Mouse (Mus musculus): ENCODE data around the gene Gm28360. TPM values are rescaled to one million over a fixed set of nuclear protein-coding genes. Genes with fewer than 3 reads are reported as not detected.
"Not testable (repeated sequence)": the region's sequence is repeated elsewhere in the genome, so short reads cannot be mapped to it uniquely, and the experiment has no call there.

Gene Gm28360
- polyA plus RNA-seq (2015; fragmentation: Nextera tagmentation; extraction: Ambion mirVana), result not detected in 2 replicates

DNA sequence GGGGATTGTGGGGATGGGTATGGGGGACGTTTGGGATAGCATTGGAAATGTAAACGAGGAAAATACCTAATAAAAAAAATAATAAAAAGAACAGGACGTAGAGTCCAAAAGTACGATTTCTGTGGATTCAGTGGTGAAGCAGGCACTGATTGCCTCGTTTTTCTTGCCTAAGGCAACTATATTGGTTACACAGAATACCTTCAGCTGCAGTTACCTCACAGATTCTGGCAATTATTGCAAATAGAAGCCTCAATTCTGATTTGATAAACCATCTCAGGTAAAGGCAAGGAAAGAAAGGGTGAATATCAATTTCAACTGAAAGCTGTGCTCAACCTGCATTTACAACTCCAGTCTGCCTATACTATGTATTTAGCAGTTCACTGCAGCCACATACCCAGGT, at the start of gene Gm28360:
Gm28360 (plus strand) TSS at position 301 of the 400 bp plus-strand sequence.
- H3K27me3 ChIP-seq (ENCODE audit: control insufficient read depth, insufficient read depth, low read length); H3K36me3 ChIP-seq (ENCODE audit: control insufficient read depth, insufficient read depth); H3K27ac ChIP-seq (ENCODE audit: low read length); H3K9ac ChIP-seq (ENCODE audit: low read length); H3K9me3 ChIP-seq (replicated peaks; ENCODE audit: control insufficient read depth, low read length); H3K4me2 ChIP-seq (ENCODE audit: low read depth, low read length); ATAC-seq (replicated peaks; ENCODE audit: extremely low read depth, insufficient read depth, low FRiP score); H3K4me3 ChIP-seq (ENCODE audit: low read length); H3K4me1 ChIP-seq (ENCODE audit: control insufficient read depth, insufficient read depth, low read length): not testable (repeated sequence)
- 52% methylated on average over 5 of the region's 5 CpGs for WGBS

DNA sequence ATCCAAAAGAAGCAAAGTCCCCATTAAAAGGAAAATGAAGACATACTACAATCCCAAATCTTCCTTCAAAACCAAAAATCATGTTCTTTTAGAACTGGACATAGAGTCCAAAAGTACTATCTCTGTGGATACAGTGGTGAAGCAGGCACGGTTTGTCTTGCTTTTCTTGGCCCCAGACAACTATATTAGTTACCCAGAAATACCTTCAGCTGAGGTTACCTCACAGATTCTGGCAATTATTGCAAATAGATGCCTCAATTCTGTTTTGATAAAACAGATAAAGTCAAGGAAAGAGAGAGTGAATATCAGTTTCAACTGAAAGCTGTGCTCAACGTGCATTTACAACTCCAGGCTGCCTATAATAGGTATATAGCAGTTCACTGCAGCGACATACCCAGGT, 49.0 kb upstream of the Gm28360 start, which contains the start of gene B020011L13Rik:
B020011L13Rik (plus strand) TSS at position 301 of the 400 bp plus-strand sequence.
- not testable (repeated sequence) for H3K36me3 ChIP-seq (ENCODE audit: control insufficient read depth, insufficient read depth); H3K9ac ChIP-seq (ENCODE audit: low read length); ATAC-seq (replicated peaks; ENCODE audit: extremely low read depth, insufficient read depth, low FRiP score); H3K27me3 ChIP-seq (ENCODE audit: control insufficient read depth, insufficient read depth, low read length); H3K27ac ChIP-seq (ENCODE audit: low read length); H3K9me3 ChIP-seq (replicated peaks; ENCODE audit: control insufficient read depth, low read length); H3K4me3 ChIP-seq (ENCODE audit: low read length); H3K4me1 ChIP-seq (ENCODE audit: control insufficient read depth, insufficient read depth, low read length); H3K4me2 ChIP-seq (ENCODE audit: low read depth, low read length)
- 60% methylated on average over 3 of the region's 3 CpGs for WGBS

DNA sequence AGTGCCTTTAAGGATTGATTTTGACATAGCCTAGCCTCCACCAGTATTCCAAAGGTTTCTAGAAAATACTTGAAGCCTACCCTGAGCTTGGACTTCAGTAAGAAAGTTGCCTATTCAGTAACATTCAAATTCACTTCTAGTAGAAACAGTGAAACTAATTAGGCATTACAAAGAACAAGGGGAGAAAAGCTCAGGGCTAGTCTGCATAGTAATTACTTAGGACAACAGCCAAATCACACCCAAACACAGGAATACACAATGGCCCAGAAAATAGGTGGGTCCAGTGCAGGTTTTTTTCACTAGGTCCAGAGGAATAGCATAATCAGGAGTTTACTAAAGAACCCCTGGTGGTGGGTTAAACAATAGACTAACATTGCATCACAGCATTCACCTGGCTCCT, 13.6 kb upstream of the Gm28360 start:
- not testable (repeated sequence) for H3K36me3 ChIP-seq (ENCODE audit: control insufficient read depth, insufficient read depth); ATAC-seq (replicated peaks; ENCODE audit: extremely low read depth, insufficient read depth, low FRiP score); H3K9ac ChIP-seq (ENCODE audit: low read length)

DNA sequence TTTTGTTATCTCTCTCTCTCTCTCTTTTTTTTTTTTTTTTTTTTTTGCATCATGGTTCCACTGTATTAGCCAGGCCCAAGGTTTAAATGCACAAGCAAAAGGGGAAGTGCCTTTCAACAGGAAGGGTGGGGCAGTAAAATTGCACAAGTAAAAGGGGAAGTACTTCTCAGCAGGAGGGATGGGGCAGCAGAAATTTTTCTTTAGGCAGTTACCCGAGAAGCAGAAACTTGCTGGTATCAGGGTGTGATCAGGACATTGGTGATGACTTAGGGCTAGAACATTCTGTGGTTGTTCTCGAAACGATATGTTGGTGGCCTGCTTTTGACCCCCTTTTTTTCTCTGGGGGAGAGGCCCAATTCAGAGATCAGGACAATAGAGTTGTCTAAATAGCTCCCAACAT, 21.8 kb downstream of the Gm28360 start:
- not testable (repeated sequence) for H3K4me3 ChIP-seq (ENCODE audit: low read length); H3K36me3 ChIP-seq (ENCODE audit: control insufficient read depth, insufficient read depth); H3K4me2 ChIP-seq (ENCODE audit: low read depth, low read length); H3K9me3 ChIP-seq (replicated peaks; ENCODE audit: control insufficient read depth, low read length); H3K27me3 ChIP-seq (ENCODE audit: control insufficient read depth, insufficient read depth, low read length); H3K9ac ChIP-seq (ENCODE audit: low read length); H3K27ac ChIP-seq (ENCODE audit: low read length); H3K4me1 ChIP-seq (ENCODE audit: control insufficient read depth, insufficient read depth, low read length); ATAC-seq (replicated peaks; ENCODE audit: extremely low read depth, insufficient read depth, low FRiP score)
- 77% methylated on average over 3 of the region's 3 CpGs for WGBS

More for the DNA sequence above, 13.6 kb upstream of the Gm28360 start:
- not testable (repeated sequence) for H3K4me2 ChIP-seq (ENCODE audit: low read depth, low read length); H3K9me3 ChIP-seq (replicated peaks; ENCODE audit: control insufficient read depth, low read length); H3K4me1 ChIP-seq (ENCODE audit: control insufficient read depth, insufficient read depth, low read length); H3K4me3 ChIP-seq (ENCODE audit: low read length); H3K27ac ChIP-seq (ENCODE audit: low read length); H3K27me3 ChIP-seq (ENCODE audit: control insufficient read depth, insufficient read depth, low read length)

Other genes starting within 250 kb of the Gm28360 start
- gene Gm28363, start 132.9 kb upstream of the Gm28360 start, polyA plus RNA-seq (2015; fragmentation: Nextera tagmentation; extraction: Ambion mirVana), result not detected in 2 replicates
- not detected in 2 replicates for gene B020011L13Rik, start 48.9 kb upstream of the Gm28360 start, polyA plus RNA-seq (2015; fragmentation: Nextera tagmentation; extraction: Ambion mirVana)
- gene Gm28168, start 97.9 kb downstream of the Gm28360 start, polyA plus RNA-seq (2015; fragmentation: Nextera tagmentation; extraction: Ambion mirVana), result not detected in 2 replicates
- not detected in 2 replicates for gene Gm7145, start 135.9 kb downstream of the Gm28360 start, polyA plus RNA-seq (2015; fragmentation: Nextera tagmentation; extraction: Ambion mirVana)

Data from heart, embryonic 16.5 days (tissue).